Mouse (Mus musculus): ENCODE measurements around the gene Slc12a8. TPM values are rescaled to one million over a fixed set of nuclear protein-coding genes. Genes with fewer than 3 reads are reported as not detected.

The Slc12a8 gene
- total and polyA plus RNA-seq, 3 experiments, result 12.2 to 17.4 (median 16.5) TPM

DNA sequence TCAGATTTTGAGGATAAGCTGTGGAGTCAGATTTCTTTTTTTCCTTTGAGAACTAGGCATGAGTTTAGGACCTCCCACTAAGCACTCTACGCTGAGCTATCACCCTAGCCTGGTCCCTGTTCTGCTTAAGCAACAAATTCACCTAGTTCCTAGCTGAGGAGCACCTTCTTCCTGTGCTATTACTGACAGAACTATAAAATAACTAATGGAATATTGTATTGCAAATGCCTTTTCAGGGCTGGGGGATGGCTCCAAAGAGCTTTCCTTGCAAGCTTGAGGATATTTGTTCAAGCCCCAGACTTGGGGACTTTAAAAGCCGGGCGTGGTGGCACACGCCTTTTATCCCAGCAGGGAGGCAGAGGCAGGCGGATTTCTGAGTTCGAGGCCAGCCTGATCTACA lies 55.5 kb downstream of the Slc12a8 start:
- Histone ChIP-seq H3K4me2 (ENCODE audit: insufficient read depth, low read depth, poor library complexity, severe bottlenecking) (no peak overlapping the region), H3K27ac (ENCODE audit: insufficient read depth, low read depth) (no peak overlapping the region), H3K4me3 (replicated peaks in 1 of 3; ENCODE audit: low read depth in 2 of 3, low read length in 2 of 3, poor library complexity in 1 of 3) (no peak overlapping the region), H3K36me3 (replicated peaks in 1 of 2; ENCODE audit: control insufficient read depth in 1 of 2, insufficient read depth in 1 of 2, low read length in 1 of 2) (no peaks in the 10 kb centered on the region), H3K9ac (ENCODE audit: insufficient read depth, low read depth) (no peak overlapping the region), H3K4me1 (ENCODE audit: control insufficient read depth in 1 of 2, insufficient read depth in 2 of 2) (peaks cover 6 to 34% of the 10 kb centered on the region in 2 experiments), H3K79me2 (replicated peaks; ENCODE audit: control insufficient read depth, extremely low read depth, insufficient read depth, poor library complexity, severe bottlenecking) (no peaks in the 10 kb centered on the region), H3K9me3 (replicated peaks; ENCODE audit: low read length) (no peaks in the 10 kb centered on the region), H3K27me3 (replicated peaks) (no peaks in the 10 kb centered on the region)
- in situ Hi-C loops (cut with MboI; ENCODE audit: low pct_ligation_motif_present, low pct_unique_long_range_greater_than_20kb, low sequenced_read_pairs), result loop anchor here (10.0 to 25.0 kb wide), 2 partner anchors 388 to 390 kb away; partner anchors contain the start of genes Osbpl11 and Umps
- no peak for DNase-seq (ENCODE audit: extremely low read depth)
- TF ChIP-seq UBTF (IDR thresholded peaks at IDR 0.05; ENCODE audit: low read depth, low read length), result no peak
- TF ChIP-seq ZC3H11A (IDR thresholded peaks at IDR 0.05; ENCODE audit: low read depth, low read length), result no peak
- no peak for TF ChIP-seq MAX (IDR thresholded peaks at IDR 0.05; ENCODE audit: low read length)
- TF ChIP-seq POLR2A (IDR thresholded peaks at IDR 0.05; ENCODE audit: low read depth, low read length), result no peak
- no peak for TF ChIP-seq BHLHE40 (IDR thresholded peaks at IDR 0.05; ENCODE audit: low read depth, low read length)
- no peak for TF ChIP-seq EP300 (IDR thresholded peaks at IDR 0.05; ENCODE audit: low read length)
- TF ChIP-seq SMC3 (IDR thresholded peaks at IDR 0.05; ENCODE audit: low read depth, low read length), result no peak
- TF ChIP-seq IRF4 (IDR thresholded peaks at IDR 0.05; ENCODE audit: low read depth, low read length), result no peak
- dilution Hi-C loops (cut with MboI; ENCODE audit: extremely low pct_ligation_motif_present, extremely low pct_unique_long_range_greater_than_20kb, low sequenced_read_pairs), result no loop called here

DNA sequence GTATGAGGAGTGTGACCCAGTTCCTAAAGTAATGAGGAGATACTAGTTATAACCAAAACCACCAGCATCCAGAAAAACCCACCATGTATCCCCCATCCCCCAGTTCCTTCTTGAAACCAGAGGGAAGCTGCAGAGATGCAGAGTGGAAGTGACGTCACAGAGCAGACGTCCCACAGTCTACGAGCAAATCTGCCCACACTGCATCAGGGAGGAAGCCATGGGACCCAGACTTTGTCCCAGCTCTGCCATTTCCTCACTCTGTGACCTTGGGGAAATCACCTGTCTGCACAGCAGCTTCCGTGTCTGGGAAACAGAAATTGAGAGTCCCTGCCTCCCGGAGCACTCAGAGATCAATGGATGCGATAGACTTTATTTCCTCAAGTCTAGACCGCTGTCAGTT lies 56.6 kb downstream of the Slc12a8 start:
- Histone ChIP-seq H3K36me3 (replicated peaks in 1 of 2; ENCODE audit: control insufficient read depth in 1 of 2, insufficient read depth in 1 of 2, low read length in 1 of 2) (no peaks in the 10 kb centered on the region), H3K4me1 (ENCODE audit: control insufficient read depth in 1 of 2, insufficient read depth in 2 of 2) (peaks cover 6 to 31% of the 10 kb centered on the region in 2 experiments), H3K79me2 (replicated peaks; ENCODE audit: control insufficient read depth, extremely low read depth, insufficient read depth, poor library complexity, severe bottlenecking) (no peaks in the 10 kb centered on the region), H3K9me3 (replicated peaks; ENCODE audit: low read length) (no peaks in the 10 kb centered on the region), H3K4me3 (replicated peaks in 1 of 3; ENCODE audit: low read depth in 2 of 3, low read length in 2 of 3, poor library complexity in 1 of 3) (no peak overlapping the region), H3K27ac (ENCODE audit: insufficient read depth, low read depth) (no peak overlapping the region), H3K4me2 (ENCODE audit: insufficient read depth, low read depth, poor library complexity, severe bottlenecking) (peak overlapping the region; percentile 23; the same call in 1 of the 2 replicates), H3K9ac (ENCODE audit: insufficient read depth, low read depth) (no peak overlapping the region), H3K27me3 (replicated peaks) (no peaks in the 10 kb centered on the region)
- TF ChIP-seq ZNF384 (IDR thresholded peaks at IDR 0.05; ENCODE audit: low read depth, low read length), result no peak
- TF ChIP-seq TCF12 (IDR thresholded peaks at IDR 0.05; ENCODE audit: low read depth, low read length), result peak; percentile 52; the same call in 1 of the 2 replicates
- peak; percentile 80 for TF ChIP-seq ELF1 (IDR thresholded peaks at IDR 0.05; ENCODE audit: low read depth, low read length)
- 0 out of 2 replicates have a peak, but pooled peaks have one; percentile 47 for TF ChIP-seq EP300 (IDR thresholded peaks at IDR 0.05; ENCODE audit: low read length)
- TF ChIP-seq CHD2 (IDR thresholded peaks at IDR 0.05; ENCODE audit: low read length), result peak; percentile 56; the same call in 1 of the 2 replicates
- peak; percentile 48 for TF ChIP-seq ETS1 (conservative IDR thresholded peaks at IDR 0.05; ENCODE audit: low read depth, low read length)
- TF ChIP-seq CHD1 (IDR thresholded peaks at IDR 0.05; ENCODE audit: low read depth, low read length), result no peak
- TF ChIP-seq POLR2A (IDR thresholded peaks at IDR 0.05; ENCODE audit: low read depth, low read length), result peak; percentile 54
- TF ChIP-seq MEF2A (IDR thresholded peaks at IDR 0.05; ENCODE audit: borderline replicate concordance, low read depth, low read length), result peak; percentile 45; the same call in 1 of the 2 replicates
- peak; percentile 44 for TF ChIP-seq HCFC1 (IDR thresholded peaks at IDR 0.05; ENCODE audit: low read depth, low read length)
- TF ChIP-seq IRF4 (IDR thresholded peaks at IDR 0.05; ENCODE audit: low read depth, low read length), result 0 out of 2 replicates have a peak, but pooled peaks have one; percentile 40
- 0 out of 2 replicates have a peak, but pooled peaks have one; percentile 32 for TF ChIP-seq TBP (conservative IDR thresholded peaks at IDR 0.05; ENCODE audit: low read depth, low read length)
- peak; percentile 63 for TF ChIP-seq NELFE (IDR thresholded peaks at IDR 0.05; ENCODE audit: low read depth, low read length)
- TF ChIP-seq MAX (IDR thresholded peaks at IDR 0.05; ENCODE audit: low read length), result peak; percentile 60
- TF ChIP-seq JUND (conservative IDR thresholded peaks at IDR 0.05; ENCODE audit: low read depth, low read length), result peak; percentile 39; the same call in 1 of the 2 replicates
- no peak for TF ChIP-seq KAT2A (IDR thresholded peaks at IDR 0.05; ENCODE audit: insufficient replicate concordance, low read length)
- no peak for TF ChIP-seq ZMIZ1 (IDR thresholded peaks at IDR 0.05; ENCODE audit: low read depth, low read length)
- peak; percentile 92 for DNase-seq (ENCODE audit: extremely low read depth)
- in situ Hi-C loops (cut with MboI; ENCODE audit: low pct_ligation_motif_present, low pct_unique_long_range_greater_than_20kb, low sequenced_read_pairs) (loop anchor here (10.0 to 25.0 kb wide), 2 partner anchors 389 kb away; partner anchors contain the start of genes Osbpl11 and Umps), dilution Hi-C loops (cut with MboI; ENCODE audit: extremely low pct_ligation_motif_present, extremely low pct_unique_long_range_greater_than_20kb, low sequenced_read_pairs) (no loop called here)
